24 mouse cellular contexts compared by ENCODE assay signal in the genomic region with DNA sequence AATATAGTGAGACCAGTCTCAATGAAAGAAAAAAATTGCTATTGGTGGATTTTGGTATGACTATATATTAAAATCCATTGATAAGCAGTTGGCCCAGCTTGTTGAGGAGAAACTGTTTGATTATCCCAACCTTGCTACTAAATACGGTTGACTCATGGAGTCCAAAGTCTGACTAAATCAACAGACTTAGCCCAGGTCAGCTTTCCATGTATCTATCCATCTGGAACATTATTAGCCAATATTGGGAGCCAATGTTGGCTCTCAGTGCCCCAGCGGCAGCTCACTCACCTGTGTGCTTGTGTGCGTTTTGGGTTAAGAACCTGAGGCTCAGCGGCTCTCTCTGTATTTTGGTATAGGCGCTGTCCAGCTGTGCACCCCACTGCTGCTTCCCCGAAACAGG.
"Had no signal": no experiment of that assay in that cellular context is flagged by ENCODE, and none has a peak within 500 bp of the region (broad histone marks: within the 10 kb centered on the region; RNA-seq: fewer than 3 reads in every experiment).

No protein-coding gene starts in this region.

- H3K9me3 ChIP-seq: heart, embryonic 10.5 days; heart, embryonic 12.5 days; hindbrain, embryonic 10.5 days; hindbrain, embryonic 12.5 days; intestine, embryonic 15.5 days; limb, embryonic 10.5 days; limb, embryonic 12.5 days had no signal

- H3K4me3 ChIP-seq: gastrocnemius, adult 2 months; heart, embryonic 10.5 days; heart, embryonic 12.5 days; hindbrain, embryonic 10.5 days; hindbrain, embryonic 12.5 days; intestine, embryonic 15.5 days; layer of hippocampus, adult 2 months; left cerebral cortex, adult 2 months; limb, embryonic 10.5 days; limb, embryonic 12.5 days had no signal

- H3K27me3 ChIP-seq: heart, embryonic 12.5 days; hindbrain, embryonic 12.5 days; intestine, embryonic 15.5 days; limb, embryonic 12.5 days had no signal

- H3K4me1 ChIP-seq: hindbrain, embryonic 12.5 days; intestine, embryonic 15.5 days had no signal

- DNase-seq: gastrocnemius, adult 2 months; gastrocnemius, postnatal 10 days; gastrocnemius, postnatal 25 days; heart, adult 18-20 months; heart, postnatal 10 days; heart, postnatal 4 days; kidney, adult 18-20 months; kidney, adult 8-10 months; kidney, postnatal 10 days; kidney, postnatal 25 days; kidney, postnatal 4 days had no signal

- H3K9ac ChIP-seq: heart, embryonic 12.5 days; hindbrain, embryonic 12.5 days; hindbrain, embryonic 14.5 days; intestine, embryonic 15.5 days; limb, embryonic 12.5 days had no signal

- ATAC-seq: hindbrain, embryonic 16.5 days; inflammation-experienced regulatory T-cells, adult 6 months; intestine, embryonic 15.5 days; intestine, postnatal 0 days had no signal

- H3K4me2 ChIP-seq: heart, embryonic 12.5 days; hindbrain, embryonic 12.5 days; hindbrain, embryonic 14.5 days; intestine, embryonic 15.5 days; limb, embryonic 12.5 days had no signal

- H3K27ac ChIP-seq: gastrocnemius, adult 2 months; heart, embryonic 10.5 days; hindbrain, embryonic 10.5 days; hindbrain, embryonic 12.5 days; hindbrain, embryonic 14.5 days; intestine, embryonic 15.5 days; layer of hippocampus, adult 2 months; left cerebral cortex, adult 2 months; limb, embryonic 10.5 days; limb, embryonic 12.5 days had no signal
